Mouse (Mus musculus): ENCODE measurements around the gene Pam16.
A peak's percentile ranks its signal among the peaks of the same experiment; 100 is the strongest.

DNA sequence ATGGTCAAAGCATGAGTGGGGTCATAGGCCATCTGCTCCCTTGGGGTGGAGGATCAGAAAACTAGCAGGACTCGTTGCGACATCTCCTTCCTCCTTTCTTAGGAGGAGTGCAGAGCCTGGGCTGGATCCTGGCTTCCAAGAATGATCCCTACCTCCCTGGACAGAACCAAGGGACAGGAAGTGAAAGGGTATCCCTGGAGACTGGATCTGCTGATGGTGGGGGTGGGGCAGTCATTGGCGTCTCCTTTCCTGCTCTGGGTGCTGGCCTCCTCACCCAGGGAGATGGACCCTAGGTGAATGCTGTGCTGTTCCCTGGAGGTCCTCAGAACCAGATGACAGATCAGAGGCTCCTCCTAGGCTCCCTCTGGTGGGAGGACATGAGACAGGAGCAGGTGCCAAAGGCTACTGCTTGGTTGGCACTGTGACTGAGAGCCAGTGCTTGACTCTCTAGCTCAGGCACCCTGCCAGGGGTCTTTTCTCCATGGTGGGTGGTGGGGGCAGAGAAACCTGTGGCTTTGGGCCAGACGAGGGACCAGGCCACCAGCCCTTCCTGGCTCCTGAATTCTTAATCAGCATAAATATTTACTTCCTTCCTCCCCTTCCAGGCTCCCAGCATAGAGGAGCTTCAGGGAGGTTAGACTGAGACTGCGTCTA lies 18.2 kb downstream of the Pam16 start:
- TF ChIP-seq CTCF (IDR thresholded peaks at IDR 0.05; ENCODE audit: extremely low read depth, insufficient read depth, insufficient read length, insufficient replicate concordance) (0 out of 2 replicates have a peak, but pooled peaks have one; percentile 14), POLR2A (IDR thresholded peaks at IDR 0.05; ENCODE audit: low read depth, low read length) (no peak)

All from spleen, adult 2 months (tissue).